Mouse (Mus musculus) telencephalon, adult 2 months (tissue): ENCODE data around the gene Gpr119.

ENCODE experiments used
- DNase-seq: peaks from one replicate; pipeline ENCODE4 v3.0.0-alpha.2; 2011; ENCODE audit warnings: low read depth, low spot score

The Gpr119 gene

DNA sequence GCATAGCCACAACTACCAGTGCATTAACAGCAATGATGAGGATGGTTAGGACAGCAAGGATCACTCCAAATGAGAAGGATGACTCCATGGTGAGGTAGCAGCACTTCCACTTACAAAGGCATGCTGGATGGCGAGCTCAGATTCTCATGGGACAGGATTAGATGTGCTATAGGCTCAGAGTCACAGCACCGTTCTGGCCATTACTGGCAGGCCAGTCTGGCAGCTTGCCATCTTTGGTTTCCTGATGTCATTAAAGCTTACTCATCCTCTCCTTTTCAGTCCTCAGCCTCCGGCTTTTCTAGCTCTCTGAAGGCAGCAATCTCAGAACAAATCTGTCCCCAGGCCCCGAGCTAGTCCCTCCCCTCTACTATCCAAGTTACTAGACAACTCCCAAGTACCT, at the start of gene Gpr119:
Gene Gpr119 (minus strand): TSS at position 308 of the 400 bp plus-strand sequence.
- no peak for DNase-seq

DNA sequence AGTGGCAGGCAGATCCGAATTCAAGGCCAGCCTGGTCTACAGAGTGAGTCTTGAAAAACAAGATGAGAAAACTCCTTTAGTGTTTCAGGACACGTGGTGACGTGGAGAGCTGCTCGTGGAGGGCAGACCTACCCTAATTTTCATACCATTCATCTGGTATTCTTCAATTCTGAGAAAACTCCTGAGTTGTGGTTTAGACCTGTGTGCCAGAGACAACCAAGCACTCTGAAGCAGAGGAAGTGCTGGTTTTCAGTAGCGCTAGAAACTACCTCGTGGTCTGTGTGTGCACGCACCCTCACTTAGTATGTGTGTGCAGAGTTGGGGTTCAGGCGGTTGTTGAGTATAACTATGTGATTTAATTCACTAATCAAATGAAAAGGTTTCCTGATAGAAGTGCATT, 38.6 kb upstream of the Gpr119 start:
- no peak for DNase-seq

DNA sequence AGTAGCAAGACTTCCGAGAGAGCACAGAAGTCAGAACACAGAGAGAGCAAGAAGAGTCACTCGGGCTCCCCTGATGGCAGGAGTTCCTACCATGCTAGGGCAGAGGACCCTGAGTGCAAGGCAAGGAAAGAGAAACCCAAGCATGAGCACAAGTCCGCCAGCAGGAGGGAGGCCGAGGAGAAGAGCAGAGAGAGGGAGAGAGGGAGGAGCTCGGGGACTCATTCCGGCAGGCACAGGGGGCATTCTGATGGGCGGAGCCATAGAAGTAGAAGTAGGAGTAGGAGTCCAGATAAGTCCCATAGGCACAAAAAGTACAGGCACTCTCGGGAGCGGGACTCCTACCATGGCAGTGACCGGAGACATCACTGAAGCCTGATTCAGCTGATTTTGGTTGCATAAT, 35.4 kb upstream of the Gpr119 start:
- DNase-seq: no peak

DNA sequence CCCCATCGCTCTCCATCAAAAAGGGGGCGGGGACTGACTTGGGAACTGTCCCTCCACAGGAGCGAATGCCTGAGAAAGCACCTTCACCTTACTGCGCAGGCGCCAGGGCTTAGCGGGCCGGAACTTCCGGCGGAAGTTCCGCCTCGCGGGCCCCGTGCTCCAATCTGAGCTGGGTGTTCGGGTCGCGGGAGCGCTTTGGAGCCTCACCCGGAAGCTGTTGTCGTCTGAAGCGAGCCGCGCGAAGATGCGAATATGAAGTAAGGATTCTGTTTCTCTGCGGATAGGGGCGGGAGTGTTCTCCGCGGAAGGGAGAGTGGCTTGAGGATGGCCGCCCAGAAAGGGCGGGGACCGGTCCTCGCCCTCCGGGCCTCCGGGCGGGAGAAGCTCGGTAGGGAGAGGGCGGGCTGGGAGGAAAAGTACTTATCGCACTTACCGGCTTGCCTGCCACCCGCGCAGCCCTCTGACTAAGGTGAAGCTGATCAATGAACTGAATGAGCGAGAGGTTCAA, 20.6 kb upstream of the Gpr119 start, which contains the start of gene Rbmx2:
Gene Rbmx2 (plus strand): TSS at position 141 of the 508 bp plus-strand sequence.
- DNase-seq: peak; percentile 81

DNA sequence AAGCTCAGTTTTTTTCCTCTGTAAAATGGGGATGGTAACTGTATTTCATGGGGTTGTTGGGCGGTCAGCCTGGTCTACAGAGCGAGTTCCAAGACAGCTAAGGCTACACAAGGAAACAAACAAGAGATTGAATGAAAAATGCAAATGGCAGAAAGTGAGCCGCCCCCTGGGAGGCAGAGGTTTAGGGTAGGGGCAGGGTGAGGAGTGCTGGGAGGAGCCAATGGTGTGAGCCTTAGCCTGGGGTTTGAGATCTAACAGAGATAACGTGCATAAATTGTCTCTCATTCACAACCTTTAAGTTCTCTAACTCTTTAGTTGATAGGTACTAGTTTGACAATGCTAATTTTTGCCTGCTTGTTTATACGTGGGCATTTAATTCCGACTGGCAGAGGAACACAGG, 20.2 kb upstream of the Gpr119 start:
- DNase-seq: no peak

DNA sequence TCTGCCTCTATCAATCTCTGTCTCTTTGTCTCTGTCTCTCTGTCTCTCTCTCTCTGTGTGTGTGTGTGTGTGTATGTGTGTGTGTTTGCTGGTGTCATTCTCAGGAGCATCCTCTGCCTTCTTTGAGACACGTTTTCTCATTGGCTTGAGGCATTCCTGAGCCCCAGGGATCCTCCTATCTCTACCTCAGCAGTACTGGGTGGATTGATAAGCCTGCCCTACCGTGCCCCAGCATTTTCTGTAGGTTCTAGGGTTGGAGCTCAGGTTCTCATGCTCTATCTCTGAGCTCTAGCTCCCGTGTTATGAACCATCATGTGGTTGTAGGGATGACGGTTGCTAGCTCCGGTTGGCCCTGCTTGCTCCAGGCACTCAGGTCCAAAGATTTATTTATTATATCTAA, 9.6 kb upstream of the Gpr119 start:
- no peak for DNase-seq

DNA sequence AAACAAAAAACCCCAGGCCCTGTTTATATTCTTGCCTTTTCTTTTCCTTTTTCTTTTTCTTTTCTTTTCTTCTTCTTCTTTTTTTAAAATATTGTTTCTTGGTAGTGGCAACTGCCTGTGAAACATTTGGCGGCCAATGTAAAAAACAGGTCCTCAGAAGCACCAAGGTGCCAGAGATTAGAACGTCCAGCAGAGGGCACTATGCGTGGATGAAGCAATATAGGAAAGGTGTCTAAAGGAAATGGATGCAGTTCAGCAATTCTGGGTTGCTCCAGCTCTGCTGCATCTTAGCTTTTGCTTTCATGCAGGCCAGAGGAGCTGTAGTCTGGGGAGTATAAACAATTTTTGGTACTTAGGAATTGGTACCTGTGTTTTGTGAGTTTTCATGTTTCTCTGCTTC, 9.2 kb upstream of the Gpr119 start:
- peak; percentile 4 for DNase-seq

DNA sequence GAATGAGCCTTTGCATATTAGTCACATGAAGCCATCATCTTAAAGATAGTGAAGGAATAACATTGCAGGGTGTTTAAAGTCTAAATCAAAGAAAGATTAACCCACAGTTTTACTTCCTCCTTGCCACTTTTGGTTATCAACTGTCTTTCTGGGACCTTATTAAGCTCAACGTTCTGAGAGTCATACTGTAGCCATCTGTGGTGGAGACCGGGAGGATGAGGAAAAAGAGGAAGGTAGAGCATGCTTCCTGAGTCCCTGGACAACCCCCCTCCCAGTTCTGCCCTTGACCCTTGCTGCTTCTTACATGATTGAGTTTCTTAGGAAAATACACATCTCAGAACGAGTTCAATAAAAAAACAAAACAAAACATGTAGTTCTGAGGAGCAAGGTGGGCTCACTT, 2.6 kb downstream of the Gpr119 start:
- DNase-seq: no peak

DNA sequence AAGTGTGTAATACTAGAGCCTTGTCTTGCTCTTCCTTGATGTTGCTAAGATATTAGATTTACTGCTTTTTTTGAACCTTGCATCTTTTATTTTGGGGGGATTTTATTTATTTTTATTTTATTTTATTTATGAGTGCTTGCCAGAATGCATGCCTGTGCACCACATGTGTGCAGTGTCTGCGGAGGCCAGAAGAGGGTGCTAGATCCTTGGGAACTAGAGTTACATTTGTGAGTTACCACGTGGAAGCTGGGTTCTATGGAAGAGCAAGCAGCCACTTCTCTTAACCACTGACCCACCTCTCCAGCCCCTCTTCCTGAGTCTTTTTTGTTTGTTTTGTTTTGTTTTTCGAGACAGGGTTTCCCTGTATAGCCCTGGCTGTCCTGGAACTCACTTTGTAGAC, 4.7 kb downstream of the Gpr119 start:
- no peak for DNase-seq

DNA sequence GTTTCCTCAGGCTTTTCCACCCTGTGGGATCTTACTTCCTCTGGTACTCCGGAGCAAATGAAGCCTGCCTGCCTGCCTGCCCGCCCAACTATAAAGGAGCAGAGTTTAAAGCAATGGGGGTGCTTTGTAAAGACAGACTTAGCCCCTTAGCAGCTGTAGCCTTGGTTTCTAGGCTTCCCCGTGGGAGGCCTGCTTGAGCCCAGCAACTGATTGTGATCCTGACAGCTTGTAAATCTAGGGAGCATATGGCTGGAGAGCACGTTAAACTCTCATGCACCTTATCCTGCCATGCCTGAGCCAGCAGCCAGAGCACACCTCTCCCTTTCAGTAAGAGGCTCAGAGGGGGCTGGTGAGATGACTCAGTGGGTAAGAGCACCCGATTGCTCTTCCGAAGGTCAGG, 7.5 kb downstream of the Gpr119 start:
- no peak for DNase-seq

DNA sequence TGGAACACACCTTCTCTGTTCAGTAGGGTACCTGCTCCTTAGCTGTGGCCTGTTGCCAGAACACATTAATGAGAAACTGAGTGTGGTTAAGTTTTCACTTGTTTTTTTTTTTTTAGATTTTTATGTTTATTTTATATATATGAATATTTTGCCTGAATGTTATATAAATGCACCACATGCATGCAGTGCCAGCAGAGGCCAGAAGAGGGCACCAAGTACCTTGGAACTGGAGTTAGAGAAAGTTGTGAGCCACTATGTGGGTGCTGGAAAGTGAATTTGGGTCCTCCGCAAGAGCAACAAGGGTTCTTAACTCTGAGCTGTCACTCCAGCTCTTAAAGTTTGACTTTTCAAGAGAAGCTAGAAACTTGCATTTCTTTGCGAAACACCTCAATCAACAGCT, 30.2 kb downstream of the Gpr119 start:
- DNase-seq: no peak

DNA sequence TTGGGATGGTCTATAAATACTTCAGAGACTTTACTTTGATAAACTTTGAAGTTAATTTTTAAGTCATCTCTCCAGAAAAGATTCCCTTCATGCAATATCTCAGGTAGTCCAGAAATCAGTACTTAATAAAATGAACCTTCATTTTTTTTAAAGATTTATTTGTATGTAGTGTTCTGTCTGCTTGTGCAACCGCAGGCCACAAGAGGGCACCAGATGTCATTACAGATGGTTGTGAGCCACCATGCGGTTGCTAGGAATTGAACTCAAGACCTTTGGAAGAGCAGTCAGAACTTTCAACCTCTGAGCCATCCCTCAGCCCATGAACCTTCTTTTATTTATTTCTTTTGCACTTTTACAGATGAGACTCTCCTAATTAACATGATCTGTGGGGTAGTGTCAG, 37.2 kb downstream of the Gpr119 start:
- no peak for DNase-seq

DNA sequence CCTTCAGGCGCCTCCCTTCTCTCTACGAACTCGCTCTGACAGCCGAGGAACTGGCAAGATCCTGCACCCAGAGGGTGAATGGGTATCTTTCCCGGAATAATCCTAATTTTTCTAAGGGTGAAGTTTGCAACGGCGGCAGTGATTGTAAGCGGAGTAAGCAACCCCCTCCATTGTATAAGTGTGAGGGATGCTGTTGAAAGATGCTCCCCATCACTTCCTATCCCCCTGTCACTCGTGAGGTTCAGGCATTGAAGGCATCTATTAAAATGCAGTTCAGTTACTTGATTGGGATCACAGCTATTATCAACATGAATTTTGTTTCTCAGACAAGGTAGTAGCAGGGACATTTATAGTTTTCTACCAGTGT, 50.2 kb downstream of the Gpr119 start:
- DNase-seq: no peak

DNA sequence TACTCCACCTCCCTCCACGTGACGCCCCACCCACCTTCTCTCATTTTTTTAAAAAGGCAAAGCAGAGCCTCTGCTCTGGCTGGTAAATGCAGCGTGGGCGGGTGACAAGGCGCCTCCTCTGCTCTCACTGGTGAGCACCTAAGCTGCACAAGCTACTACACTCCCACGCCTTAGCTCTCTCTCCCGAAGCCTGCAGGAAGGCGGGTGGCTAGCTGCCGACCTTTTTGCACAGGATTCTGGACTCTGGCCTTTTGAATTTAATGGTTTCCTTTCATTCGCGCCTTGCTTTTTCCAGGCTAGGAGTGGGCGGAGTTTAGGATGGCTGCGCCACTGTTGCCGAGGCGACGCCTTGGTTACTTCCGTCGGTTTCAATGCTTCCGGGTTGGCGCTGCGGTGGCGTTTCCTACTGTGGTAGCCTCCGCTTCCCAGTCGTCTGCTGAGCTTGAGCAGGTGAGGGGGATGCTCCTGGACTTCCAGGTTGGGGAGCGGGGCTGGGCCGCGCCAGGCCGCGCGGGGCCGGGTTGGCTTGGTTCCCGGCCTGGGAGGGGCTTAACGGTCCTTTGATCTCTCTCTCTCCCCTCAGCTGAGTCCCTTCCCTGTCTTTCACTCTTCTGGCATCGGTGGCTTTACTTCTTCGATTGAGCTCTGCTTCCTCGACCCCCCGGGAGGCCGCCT, 50.8 kb downstream of the Gpr119 start, which contains the start of gene Slc25a14:
Gene Slc25a14 (plus strand): TSS at position 35 of the 675 bp plus-strand sequence.
- peak; percentile 83 for DNase-seq

DNA sequence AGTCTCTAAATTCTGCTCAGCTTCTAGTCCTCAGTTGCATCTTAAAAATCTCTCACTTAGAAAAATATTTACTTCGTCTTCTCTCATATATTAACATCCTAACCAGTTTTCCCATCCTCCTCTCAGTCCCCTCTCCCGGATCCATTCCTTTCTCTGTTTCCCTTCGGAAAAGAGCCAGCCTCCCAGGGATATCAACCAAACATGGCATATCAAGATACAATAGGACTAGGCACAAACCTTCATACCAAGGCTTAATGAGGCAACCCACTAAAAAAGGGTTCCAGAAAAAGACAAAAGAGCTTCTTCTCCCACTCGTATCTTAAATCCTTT, 51.3 kb downstream of the Gpr119 start:
- no peak for DNase-seq
